Mouse (Mus musculus): ENCODE data around the gene Pak6.
"Not testable (repeated sequence)": the region's sequence is repeated elsewhere in the genome, so short reads cannot be mapped to it uniquely, and the experiment has no call there.

Gene Pak6

DNA sequence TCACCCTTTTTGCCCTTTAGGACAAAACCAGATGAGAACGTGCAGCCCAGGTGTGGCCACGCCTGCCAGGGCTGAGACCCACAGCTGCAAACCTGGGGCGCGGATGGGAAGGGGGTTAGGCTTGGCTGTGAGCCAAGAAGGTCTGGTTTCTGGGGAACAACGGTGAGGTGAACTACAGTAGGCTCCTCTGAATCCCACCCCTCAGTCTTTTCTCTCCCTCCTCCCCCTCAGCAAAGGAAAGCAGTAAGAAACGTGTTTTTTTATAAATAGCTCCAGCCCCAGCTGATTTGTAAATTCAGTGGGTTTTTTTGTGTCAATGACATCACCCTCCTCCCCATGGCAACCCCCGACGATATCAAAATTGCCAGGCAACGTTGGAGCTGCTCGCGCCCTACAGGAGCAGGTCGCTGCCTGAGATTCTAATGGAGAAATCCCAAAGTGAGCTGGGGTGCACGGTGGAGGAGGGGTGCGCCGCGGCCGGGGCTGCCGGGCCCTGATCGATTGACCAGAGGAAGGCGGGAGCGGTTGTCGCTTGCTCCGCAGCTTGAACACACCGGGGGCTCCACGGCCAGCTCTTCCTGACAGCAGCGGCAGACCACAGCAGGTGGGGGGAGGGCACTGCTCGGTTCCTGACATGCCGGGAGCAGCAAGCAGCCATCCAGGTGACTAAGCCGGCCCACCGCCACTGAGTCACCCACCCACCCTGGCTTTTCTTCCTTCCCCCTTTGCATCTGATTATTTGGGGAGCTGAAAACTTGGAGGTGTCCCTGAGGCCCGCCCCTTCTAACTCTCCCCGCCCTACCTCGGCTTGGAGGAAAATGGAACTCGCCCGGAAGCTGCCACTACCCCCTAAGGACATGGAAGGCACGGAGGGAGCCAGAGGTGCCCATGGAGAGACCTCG lies at the start of gene Pak6:
TSS of gene Pak6 (plus strand) at position 402 of the 902 bp plus-strand sequence.
- in situ Hi-C loops (cut with MseI, MboI), result no loop called here

DNA sequence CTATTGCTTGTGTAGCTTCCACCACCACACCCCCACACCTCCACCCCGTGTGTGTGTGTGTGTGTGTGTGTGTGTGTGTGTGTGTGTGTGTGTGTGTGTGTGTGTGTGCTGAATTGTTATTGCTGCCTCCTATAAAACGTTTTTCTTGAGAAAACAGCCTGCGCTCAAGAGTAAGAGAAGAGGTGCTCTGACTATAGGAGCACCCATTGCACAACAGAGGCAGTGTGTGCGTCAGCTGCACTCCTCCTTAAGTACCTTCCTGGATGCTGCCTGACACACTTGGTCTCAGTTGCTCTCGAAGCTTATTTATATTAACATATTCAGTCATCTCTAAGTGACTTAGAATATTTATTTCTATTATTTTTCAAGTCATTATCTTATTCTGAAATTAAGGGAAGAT lies 45.1 kb upstream of the Pak6 start:
- in situ Hi-C loops (cut with MseI, MboI), result no loop called here

DNA sequence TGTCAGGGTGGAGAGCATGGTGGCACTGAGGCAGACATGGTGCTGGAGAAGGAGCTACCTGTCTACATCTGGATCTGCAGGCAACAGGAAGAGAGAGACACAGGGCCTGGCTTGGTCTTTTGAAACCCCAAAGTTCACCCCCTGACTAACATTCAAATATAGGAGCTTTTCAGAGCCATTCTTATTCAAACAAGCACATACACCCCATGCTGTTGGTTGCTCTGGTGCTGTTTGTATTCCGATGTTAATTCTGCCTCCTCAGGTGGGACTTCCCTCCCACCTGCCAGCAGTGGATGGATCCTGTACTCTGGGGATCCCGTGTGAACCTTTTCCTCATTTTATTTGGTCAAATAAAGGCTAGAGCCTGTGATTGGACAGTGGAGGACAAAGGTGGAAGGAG lies 43.0 kb upstream of the Pak6 start:
- in situ Hi-C loops (cut with MseI, MboI), result no loop called here

DNA sequence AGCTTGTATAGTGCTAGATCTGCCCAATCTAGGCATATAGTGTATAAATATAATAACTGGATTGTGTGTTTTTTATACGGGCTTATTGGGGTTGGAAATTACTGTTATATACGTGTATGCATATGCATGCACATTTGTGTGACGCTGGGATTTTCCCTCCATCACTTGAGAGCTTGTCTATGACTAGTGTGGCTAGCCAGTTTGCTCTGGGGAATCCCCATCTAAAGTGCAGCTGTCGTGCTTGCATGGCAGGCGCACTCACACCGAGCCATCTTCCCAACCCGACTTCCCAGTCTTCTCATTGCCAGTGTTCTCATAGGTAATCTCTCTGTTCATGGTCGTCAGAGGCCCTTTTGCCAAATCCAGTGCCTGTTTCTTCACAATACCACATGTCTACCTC lies 42.5 kb upstream of the Pak6 start:
- in situ Hi-C loops (cut with MseI, MboI), result no loop called here

DNA sequence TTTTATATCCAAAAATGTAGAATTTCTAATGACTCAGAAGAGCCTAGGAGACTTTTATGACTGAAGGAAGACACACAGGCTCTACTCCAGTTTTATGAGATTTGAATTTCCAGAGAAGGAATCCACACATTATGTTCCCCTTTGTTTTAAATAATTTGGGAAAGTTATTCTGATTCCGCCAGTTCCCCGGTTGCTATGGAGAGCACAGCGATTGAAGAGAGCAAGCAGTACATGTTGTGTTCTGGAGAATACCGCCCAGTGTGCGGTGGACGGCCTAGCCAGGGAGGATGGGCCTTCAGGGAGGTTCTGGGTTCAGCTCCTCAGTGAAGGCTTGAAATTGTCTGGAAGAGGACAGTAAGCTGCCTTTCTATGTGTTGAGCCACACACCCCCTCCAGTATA lies 33.8 kb upstream of the Pak6 start:
- in situ Hi-C loops (cut with MseI, MboI), result no loop called here

DNA sequence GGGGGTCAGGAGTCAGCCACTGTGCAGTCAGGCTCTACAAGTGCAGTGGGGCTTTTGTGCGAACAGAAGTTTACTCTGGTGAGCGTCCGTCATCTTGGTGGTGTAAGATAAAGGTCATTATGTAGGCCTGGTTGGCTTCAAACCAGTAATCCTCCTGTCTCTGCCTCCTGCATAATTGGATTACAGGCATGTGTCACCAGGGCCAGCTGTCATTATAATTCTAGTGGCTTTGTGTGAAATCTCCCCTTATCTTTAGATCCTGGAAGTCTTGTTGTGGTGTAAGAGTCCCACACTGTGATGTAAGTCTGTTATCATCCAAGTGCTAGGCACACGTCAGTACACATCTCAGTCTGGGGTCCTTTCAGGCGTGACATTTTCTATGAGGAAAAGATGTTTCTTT lies 29.7 kb upstream of the Pak6 start:
- in situ Hi-C loops (cut with MseI, MboI), result no loop called here

DNA sequence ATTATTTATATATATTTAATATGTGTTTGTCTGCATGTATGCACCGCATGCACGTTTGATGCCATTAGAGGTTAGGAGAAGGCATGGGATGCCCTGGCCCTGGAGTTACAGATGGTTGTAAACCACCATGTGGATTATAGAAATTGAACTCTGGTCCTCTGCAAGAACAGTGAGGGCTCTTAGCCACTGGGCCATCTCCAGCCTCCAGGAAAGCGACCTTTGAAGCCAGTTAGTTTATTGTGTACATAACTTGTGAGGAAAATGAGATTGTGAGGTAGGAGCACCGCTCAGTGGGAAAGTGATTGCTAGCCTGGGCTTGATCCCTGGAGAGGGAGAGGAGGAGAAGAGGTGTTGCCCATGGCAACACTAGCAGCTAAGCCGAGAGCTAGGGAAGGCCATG lies 25.8 kb upstream of the Pak6 start:
- in situ Hi-C loops (cut with MseI, MboI), result loop anchor here (5.0 kb wide), 2 partner anchors 50 to 55 kb away; no protein-coding TSS in a partner anchor

DNA sequence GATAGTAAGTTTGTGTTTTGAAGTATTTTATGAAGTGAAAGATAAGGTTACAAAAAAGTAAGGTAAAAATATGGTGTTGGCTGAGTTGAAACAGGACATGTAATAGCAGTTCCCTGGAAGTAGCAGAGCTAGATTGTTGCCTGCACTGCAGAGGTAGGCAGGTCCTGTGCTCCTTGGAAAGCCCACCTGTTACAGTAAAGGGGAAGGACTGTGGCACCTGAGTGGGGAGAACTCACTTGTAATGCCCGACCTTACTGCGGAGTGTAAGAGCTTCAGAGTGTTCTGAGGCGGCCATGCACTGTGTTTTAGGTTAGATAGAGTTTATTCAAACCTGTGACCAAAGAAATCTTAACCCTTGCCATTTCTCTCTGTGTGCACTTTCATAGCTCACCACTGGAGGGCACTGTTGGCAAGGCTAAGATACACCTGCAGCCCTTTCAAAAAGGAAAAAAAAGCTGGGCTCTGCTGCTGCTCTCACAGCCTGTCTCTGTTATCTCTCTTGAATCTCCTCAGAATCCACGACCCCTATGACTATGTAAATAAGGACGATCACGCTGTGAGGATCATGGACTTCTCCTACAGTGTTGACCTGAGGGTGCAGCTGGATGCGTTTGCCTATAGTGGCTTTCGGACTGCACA lies 25.1 kb upstream of the Pak6 start:
- in situ Hi-C loops (cut with MseI, MboI), result loop anchor here (5.0 kb wide), 2 partner anchors 49 to 54 kb away; no protein-coding TSS in a partner anchor

DNA sequence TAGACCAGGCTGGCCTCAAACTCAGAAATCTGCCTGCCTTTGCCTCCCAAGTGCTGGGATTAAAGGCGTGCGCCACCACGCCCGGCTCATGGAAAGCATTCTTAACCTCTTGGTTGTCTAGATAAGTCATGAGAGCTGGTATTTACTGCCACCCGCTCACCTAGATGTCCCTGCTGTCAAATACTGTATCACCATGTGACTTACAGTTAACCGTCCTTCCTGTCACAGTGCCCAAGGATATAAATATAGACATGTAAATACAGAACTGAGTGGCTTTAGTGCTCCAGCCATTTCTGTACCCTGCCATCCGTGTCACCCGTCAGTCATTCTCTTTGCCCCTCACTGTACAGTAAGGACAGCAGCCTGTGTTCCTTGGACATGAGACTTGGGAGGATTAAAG lies 24.4 kb upstream of the Pak6 start:
- in situ Hi-C loops (cut with MseI, MboI), result loop anchor here (5.0 kb wide), 2 partner anchors 49 to 54 kb away; no protein-coding TSS in a partner anchor

DNA sequence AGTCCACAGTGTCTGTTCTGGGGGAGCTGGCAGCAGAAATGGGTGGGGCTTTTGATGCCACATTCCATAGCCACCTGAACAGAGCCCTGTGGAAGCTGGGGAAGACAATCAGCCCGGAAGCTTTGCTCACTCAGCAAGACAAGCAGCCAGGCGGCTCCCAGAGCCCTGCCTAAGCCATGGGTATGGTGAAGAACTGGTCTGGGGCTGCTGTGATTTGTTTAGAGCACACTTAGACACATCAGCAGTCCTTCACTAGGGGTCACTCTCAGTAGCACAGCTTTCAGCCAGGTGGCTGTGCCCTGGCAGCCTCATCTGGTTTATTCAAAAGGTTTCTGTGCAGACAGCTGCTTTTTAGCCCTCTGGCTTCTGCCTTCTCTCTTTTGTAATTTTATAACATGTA lies 22.0 kb upstream of the Pak6 start:
- in situ Hi-C loops (cut with MseI, MboI), result no loop called here

DNA sequence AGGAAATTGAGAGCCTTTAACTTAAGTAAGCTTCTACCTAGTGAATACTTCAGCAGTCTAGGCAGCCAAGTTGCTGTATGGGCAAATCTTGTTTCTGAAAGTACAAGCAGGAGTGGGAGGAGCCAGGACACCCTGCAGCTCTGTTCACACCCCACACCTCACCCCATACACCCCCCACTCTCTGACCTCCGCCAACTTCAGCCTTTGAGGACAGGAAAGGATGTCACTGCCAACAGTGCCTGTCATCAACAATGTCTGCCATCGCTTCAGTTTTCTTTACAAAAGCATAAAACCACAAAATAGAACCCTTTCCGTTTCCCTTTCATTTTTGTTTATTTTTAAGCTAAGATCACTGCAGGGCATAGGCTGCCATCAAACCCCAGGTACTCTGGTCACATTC lies 20.7 kb upstream of the Pak6 start:
- in situ Hi-C loops (cut with MseI, MboI), result no loop called here

DNA sequence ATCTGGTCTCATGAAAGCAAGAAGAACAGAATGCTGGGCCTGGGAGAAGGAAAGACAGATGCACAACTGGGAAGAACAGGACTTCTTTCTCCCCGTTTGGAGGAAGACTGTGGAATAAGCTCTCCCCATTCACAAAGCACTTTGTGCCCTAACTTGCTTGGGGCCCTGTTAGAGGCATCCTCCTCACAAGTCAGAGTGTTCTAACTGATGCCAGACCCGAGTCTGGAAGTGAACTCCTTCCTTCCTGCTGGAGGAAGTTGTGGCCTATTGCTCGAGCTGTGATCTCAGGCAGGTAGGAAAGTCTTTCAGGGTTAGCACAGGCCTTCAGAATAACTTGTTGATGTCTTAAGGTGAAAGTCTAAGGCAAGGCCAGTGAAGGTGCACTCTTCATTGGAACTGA lies 20.2 kb upstream of the Pak6 start:
- in situ Hi-C loops (cut with MseI, MboI), result no loop called here

DNA sequence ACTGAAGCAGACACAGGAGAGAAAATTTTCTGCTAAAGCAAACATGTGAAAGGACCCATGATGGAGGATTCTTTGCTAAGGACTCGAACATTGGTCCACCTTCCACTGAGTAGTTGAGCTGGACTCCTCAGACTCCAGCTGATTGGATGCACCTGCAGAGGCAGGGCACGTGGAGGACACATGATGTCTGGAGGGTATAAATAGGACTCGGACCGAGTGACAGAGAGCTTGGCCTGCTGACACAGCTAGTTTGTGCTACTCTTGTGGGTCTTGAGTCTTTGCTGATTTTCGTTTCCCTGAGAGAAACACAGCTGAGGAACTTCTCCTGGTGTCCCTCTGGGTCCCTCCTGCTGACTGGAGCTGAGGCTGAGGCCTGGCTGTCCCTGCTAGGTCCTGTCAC lies 16.4 kb upstream of the Pak6 start:
- in situ Hi-C loops (cut with MseI, MboI), result no loop called here

DNA sequence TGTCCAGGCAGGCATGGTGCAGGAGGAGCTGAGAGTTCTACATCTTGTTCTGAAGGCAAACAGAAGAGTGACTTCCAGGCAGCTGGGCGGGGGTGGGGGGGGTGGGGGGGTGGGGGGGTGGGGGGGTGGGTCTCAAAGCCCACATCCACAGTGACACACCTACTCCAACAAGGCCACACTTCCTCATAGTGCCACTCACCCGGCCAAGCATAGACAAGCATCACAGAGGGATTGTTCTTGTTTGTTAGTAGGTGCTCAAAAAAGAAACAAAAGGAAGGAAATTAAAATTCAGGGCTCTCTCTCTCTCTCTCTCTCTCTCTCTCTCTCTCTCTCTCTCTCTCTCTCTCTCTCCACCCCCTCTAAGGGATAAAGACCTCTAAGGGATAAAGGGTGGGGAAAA lies 12.4 kb upstream of the Pak6 start:
- in situ Hi-C loops (cut with MseI, MboI), result not testable (repeated sequence)

DNA sequence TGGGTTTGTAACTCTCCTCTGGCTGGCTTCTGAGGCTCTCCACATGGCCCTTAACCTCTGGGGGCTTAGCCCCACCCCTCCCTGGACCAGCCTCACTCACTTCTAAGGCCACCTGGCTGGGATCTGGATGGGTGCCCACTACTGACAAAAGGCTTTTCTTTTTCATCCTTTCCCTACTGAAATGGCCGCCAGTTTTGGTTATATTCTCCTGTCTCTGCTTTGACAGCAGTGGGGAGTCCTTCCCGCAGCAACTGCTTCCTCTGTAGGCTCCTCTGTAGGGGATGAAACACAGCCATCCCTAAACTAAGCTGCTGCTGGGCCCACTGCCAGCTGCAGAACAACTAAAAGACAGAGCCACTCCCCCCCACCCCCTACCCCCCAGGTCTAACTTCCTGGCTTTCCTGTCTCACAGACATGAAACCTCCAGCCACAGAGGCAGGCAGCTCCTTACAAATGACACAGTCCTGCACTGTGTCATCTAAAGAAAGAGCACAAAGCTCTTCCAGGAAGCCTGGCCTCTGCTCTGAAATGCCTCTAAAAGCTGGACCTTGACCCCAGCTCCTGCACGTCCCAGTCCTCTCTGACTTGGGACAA lies 6.3 kb upstream of the Pak6 start:
- in situ Hi-C loops (cut with MseI, MboI), result no loop called here

DNA sequence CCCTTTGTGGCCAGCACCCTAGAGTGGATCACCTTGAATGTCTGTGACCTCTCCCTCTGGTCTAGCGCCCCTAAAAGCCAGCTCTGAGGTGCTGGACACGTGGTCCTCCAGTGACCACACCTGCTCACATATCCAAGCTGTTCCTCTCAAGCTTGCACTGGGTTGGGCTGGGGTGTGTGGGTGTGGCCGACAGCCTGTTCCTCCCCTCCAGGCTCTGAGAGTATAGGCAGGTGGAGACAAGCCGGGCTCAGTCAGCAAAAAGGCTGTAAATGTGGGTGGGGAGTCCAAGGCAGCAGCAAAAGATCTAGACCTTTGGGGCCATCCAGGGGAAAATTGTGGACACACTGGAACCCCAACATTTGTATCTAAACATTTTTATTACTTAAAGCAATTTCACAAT lies 4.6 kb upstream of the Pak6 start:
- in situ Hi-C loops (cut with MseI, MboI), result no loop called here

DNA sequence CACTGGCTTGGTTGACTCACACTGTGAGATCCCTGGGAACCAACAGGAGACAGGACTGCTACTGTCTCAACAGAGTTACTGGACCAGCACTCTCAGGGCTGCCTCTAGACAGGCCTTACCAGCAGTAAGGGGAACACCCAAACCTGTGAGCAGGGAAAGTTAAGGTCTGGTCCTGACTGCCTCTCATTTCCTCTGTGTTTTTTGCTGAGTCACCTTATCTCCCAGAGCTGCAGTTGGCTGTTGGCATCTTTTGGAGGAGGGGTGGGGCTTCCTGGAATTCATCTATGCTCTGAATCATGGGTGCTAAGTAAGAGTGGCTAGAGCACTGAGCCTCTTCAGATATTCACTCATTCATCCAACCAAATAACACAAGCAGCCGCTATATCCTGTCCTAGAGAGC lies 4.0 kb upstream of the Pak6 start:
- in situ Hi-C loops (cut with MseI, MboI), result no loop called here

DNA sequence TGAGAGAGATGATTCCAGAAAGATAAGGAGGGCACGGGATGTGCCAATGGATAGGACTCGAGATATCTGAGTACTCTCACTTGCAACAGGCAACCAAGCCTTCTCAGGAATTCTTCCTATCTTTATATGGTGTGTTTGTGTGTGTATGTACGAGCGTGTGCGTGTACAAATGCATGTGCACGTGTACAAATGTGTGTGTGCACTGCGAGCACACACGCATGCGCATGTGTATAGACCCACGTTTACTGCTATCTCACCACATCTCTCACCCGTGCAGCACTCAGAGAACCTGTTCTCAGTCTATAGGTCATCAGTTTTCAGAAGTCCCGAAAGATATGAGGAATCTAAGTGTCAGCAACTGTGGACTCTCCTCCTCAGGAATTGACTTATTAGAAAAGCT lies 3.6 kb upstream of the Pak6 start:
- in situ Hi-C loops (cut with MseI, MboI), result no loop called here

DNA sequence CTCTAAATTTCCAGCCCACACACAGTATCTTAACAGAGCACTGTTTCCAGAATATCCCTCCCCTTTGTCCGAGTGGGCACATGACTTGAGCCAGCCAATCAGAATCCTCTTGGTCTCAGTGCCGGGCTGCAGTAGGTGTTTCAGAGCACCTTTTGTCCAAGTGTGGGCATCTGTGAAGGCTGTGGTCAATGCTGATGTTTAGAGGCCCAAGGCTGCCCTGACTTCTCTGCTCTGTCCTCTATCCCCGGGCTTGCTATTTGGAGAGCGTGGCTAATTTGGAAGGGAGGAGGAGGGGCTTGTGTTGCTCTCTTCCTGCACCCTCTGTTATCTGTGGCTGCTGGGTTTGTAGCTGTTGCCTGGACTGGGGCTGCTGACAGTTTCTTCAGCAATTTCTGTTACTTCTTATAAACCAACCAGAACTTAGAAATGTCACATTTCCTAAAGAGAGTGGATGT lies 3.1 kb upstream of the Pak6 start:
- in situ Hi-C loops (cut with MseI, MboI), result no loop called here

DNA sequence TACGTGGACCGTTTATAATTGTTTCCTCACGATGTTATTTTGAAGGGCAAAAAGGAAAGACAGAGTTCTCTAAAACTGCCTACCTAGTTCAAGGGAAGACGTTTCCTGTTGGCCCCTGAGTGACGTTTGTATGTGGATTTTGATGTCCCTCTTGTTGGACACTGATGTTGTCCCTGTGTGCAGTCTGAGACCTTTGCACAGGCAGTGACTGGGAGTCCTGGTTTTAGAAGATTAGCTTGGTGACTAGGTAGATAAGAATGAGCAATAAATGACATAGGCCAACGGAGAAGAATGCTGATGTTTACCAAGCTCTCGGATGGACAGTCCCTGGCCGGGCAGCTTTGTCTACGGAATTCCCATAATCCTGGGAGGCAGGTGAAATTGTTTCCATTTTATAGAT lies 1.2 kb upstream of the Pak6 start:
- in situ Hi-C loops (cut with MseI, MboI), result no loop called here

DNA sequence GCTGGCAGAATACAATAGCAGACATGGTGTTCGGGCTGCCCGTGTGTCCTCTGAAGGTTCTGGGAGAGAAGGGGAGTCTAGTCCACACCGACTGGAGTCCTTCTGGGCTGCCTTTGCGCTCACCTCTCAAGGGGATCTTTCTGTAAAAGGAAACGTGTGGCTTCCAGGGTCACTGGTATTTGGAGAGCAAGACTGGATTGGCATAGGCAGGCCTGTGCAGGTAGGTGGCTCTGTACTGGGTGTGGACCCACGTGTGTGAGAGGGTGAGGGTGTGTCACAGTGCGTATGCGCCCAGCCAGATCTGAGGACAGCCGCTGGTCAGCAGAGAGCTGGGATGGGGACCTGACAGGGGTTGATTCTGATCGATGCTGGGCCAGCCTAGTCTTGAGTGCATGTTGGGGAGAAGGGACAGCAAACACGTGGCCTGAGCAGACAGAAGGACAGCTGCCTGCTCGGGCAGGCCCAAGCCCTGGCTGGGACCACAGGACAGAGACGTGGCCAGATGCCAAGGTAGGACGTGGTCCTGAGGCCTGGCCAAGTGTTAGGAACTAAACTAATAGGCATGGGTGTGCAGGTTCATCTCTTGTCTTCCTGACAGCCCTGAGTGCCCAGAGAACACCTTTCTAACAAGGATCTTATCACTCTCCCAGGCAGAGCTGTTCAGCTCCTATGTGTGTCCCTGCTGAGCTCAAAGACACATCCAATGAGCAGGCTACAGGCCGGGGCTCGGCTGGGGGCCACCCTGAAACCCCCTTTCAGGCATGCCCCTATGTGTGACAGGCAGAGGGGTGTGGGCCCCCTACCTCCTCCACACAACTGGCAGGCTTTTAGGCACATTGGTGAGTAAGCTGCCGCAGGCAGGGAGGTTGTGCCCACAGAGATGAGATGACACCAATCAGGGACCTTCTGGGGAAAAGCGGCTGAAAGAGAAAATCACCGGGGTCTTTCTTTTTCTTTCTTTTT lies 982 bp downstream of the Pak6 start:
- in situ Hi-C loops (cut with MseI, MboI), result no loop called here
